Mouse (Mus musculus) gastrocnemius, postnatal 10 days (tissue): ENCODE results near the gene Meioc. TPM values are rescaled to one million over a fixed set of nuclear protein-coding genes. Genes with fewer than 3 reads are reported as not detected.
"Not testable (repeated sequence)": the region's sequence is repeated elsewhere in the genome, so short reads cannot be mapped to it uniquely, and the experiment has no call there.

Experiments
- DNase-seq: peaks from one replicate; pipeline ENCODE4 v3.0.0; 2021; ENCODE audit warnings: mixed read lengths
- microRNA-seq, 2 experiments: library from miRNA; unstranded; fragments of <30 nt; microRNA quantifications; one replicate each; pipeline ENCODE4 v1.2.0; 2021
- total RNA-seq, 2 experiments: library from RNA; stranded (reverse); gene quantifications; 2 replicates each; pipeline ENCODE4 v1.2.3; 2021

The Meioc gene
- total RNA-seq, 2 experiments from 2014 or later: not detected

DNA sequence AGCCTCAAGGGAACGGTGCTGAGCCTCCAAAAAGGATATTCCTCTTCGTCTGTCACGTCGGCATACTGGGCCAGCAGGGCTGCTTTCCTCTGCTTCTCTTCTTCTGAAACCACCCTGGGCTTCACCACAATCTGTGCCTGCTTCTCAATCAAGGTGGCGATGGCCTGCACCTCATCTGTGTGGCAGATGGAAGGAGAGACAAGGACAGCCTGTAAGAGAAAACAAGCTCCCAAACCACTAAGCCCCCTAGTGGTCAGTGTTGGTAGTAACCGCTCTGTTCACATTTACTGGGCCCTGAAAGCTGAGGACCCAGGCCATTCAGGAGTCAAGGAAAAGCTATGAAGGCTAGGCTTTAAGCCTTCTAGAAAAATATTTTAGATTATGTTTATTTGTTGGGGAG lies 26.6 kb downstream of the Meioc start:
- peak; percentile 75 for DNase-seq

- no peak for DNase-seq
Measured at GRCm38 (mm10) chr11:102695289-102695688, 31.8 kb downstream of the Meioc start.

GRCm38 (mm10) chr11:102697338-102698017 lies 34.0 kb downstream of the Meioc start, which contains the start of gene Ccdc43:
Gene Ccdc43, minus strand, starts transcription at chr11:102697782.
- peak; percentile 90 for DNase-seq

DNA sequence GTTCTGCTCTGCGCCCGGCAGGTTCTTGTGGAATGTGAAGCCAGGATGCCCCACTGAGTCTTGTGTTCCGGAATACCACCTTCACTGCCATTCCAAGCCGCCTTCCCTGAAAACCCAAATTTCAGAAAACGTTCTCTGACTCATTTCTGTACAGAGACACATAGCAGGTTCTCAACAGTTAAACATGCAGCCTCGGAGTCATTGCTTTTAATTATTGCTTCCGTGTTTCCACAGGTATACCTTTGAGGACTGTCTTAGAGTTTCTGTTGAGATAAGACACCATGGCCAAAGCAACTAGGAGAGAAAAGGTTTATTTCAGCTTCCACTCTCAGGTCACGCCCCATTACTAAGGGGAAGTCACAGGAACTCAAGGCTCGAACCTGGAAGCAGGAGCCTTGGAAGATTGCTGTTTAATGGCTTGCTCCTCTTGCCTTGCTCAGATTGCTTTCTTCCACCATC lies 34.5 kb downstream of the Meioc start:
- DNase-seq: no peak

DNA sequence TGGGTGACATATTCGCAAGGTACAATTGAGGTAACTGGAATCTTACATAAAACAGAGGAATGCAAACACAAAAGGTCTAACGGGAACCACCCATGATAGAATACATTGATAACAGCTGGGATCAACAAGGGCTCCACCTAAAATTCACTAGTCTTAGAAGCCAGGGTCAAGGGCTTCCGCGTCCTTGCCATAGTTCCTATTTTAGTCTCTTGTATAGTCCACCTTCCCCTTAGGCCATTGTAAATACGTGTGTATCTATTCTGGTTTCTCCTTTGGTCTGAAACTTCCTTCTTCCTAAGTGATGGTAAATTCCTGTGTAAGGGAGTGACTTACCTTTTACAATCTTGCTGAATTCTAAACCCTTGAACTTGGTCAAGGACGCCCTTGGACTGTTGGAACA lies 38.7 kb downstream of the Meioc start:
- DNase-seq: not testable (repeated sequence)

DNA sequence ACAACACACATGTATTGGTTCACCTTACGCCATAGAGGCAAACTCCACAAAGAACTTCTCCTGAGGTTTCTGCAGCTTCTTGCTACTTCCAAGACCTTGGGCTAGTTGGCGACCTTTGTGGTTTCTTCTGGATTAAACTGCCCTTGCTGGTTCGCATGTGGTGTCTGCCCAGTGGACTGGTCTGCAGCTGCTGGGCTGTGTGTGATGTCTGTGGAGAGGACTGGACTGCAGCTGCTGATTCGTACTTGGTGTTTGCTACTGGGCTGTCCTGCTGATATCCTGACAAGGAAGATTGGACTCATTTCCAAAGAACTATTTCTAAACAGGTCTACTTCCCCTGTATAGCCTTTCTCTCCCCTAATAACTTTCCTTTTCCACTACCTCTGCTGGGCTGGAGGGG lies 48.9 kb downstream of the Meioc start:
- DNase-seq: no peak

DNA sequence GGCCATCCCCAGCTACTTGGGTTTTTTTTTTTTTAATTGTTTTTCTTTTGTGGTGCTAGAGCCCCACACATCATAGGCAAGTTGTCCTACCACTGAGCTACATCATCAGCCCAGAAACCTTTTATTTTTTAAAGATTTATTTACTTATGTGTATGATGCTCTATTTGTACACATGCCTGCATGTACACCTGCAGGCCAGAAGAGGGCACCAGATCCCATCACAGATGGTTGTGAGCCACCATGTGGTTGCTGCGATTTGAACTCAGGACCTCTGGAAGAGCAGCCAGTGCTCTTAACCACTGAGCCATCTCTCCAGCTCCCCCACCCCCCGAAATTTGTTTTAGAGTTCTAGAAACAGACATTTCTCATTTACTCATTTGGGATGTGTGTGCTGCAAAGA lies 51.1 kb downstream of the Meioc start:
- DNase-seq: not testable (repeated sequence)

DNA sequence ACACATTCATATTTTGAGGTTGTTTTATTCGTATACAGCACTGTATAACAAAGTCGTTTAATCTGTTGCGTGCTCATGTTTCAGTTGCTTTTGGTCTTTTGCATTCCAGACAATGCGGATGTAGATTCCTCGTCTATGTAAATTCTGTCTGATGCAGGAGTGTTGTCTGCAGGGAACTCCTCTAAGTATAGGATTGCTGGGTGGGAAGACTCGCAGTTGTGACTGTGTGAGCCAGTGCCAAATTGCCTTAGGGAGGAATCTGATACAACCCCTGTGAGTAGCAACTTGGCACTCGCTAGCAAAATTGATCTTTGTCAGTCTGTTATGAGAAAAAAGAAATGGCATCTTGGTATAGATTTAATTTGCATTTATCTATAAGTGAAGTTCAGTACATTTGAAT lies 52.6 kb downstream of the Meioc start:
- no peak for DNase-seq

DNA sequence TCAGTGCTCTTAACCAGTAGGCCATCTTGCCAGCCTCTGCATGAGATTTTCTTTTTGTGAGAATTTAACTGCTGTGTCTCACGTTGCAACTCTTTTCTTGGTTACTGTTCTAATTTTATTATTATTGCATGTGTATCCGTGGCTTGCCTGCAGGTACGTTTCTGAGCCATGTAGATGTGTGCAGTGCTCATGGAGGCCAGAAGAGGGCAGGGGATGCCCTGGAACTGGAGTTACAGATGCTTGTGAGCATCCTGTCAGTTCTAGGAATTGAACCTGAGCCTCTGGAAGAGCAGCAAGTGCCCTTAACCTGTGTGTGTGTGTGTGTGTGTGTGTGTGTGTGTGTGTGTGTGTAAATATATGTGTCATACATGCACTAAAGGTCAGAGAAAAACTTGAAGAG lies 62.1 kb downstream of the Meioc start:
- no peak for DNase-seq

DNA sequence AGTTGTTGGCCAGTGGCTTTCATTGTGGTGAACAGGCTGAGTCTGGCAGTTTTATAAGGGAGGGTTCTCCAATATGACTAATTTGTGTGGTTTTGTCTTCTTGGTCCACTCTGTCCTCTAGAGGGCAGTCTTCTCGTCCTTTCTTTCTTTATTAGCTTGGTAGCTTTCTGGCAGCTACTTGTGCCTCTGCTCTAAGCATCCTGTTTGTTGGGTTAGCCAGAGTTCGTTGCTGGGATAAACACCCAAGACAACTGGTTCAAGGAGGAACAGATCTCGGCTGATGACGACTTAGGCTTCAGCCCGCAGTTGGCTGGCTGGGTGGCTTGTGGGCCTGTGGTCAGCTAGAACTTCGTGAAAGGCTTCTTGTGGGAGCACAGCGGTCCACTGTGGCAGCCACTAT lies 65.1 kb downstream of the Meioc start:
- DNase-seq: peak; percentile 14

GRCm38 (mm10) chr11:102729835-102730234 lies 66.3 kb downstream of the Meioc start:
- no peak for DNase-seq

- DNase-seq: no peak
Measured at GRCm38 (mm10) chr11:102731366-102731765, 67.8 kb downstream of the Meioc start.

Small RNA genes within 50 kb of the gene (microRNA-seq; reads per million reads assigned to microRNA genes)
- gene Gm22920: 0 reads per million in 2 experiments

Other genes starting within 250 kb of the Meioc start
- gene Grn, start 233.4 kb upstream of the Meioc start, total RNA-seq: 10 to 100 TPM; 81.6 to 93.6 TPM
- 10 to 100 TPM; 11.7 to 12.3 TPM for gene Fam171a2, start 216.0 kb upstream of the Meioc start, total RNA-seq
- gene Itga2b, start 193.6 kb upstream of the Meioc start, total RNA-seq: 1 to 10 TPM; 1.9 to 3.7 TPM
- gene Gpatch8, start 107.3 kb upstream of the Meioc start, total RNA-seq: 10 to 100 TPM; 28.9 to 33.9 TPM
- 1 to 10 TPM in 1 of 2 experiments, under 1 TPM in 1; 0.50 to 1.0 TPM for gene Gm11627, start 84.3 kb upstream of the Meioc start, total RNA-seq
- 10 to 100 TPM in 1 of 2 experiments, 1 to 10 TPM in 1; 8.0 to 12.5 TPM for gene Fzd2, start 59.3 kb upstream of the Meioc start, total RNA-seq
- gene Ccdc43, start 34.1 kb downstream of the Meioc start, total RNA-seq: 10 to 100 TPM; 81.8 to 88.6 TPM
- 1 to 10 TPM; 2.2 to 3.0 TPM for gene Adam11, start 97.7 kb downstream of the Meioc start, total RNA-seq
- gene Gjc1, start 156.0 kb downstream of the Meioc start, total RNA-seq: 10 to 100 TPM; 23.7 to 27.6 TPM
- 1 to 10 TPM; 2.8 to 4.2 TPM for gene Higd1b, start 172.1 kb downstream of the Meioc start, total RNA-seq
- 10 to 100 TPM; 49.5 to 52.3 TPM for gene Eftud2, start 217.3 kb downstream of the Meioc start, total RNA-seq
- under 1 TPM in 1 of 2 experiments, not detected in 1; 0.14 TPM for gene Ccdc103, start 217.5 kb downstream of the Meioc start, total RNA-seq
- not detected for gene Fam187a, start 221.5 kb downstream of the Meioc start, total RNA-seq
- gene Gfap, start 237.2 kb downstream of the Meioc start, total RNA-seq: under 1 TPM; 0.09 to 0.61 TPM